Mouse (Mus musculus) hindbrain, postnatal 0 days (tissue): ENCODE results near the gene Adsl. TPM values are rescaled to one million over a fixed set of nuclear protein-coding genes. Genes with fewer than 3 reads are reported as not detected.

Experiments used
- ATAC-seq: fragments of 200-750 bp; cut with Nextera tagmentation; 2 replicates; pipeline ENCODE4 v1.8.0; 2017; ENCODE audit warnings: mild to moderate bottlenecking, moderate TSS enrichment, moderate library complexity
- DNase-seq: peaks from one replicate; pipeline ENCODE4 v3.0.0-alpha.2; 2015; ENCODE audit warnings: low spot score
- H3K27ac ChIP-seq: fragments of 300-500 bp; sonication (generic); 2 replicates; pipeline ENCODE4 v1.5.1; 2014; ENCODE audit warnings: mild to moderate bottlenecking
- H3K27me3 ChIP-seq: fragments of 300-500 bp; sonication (generic); 2 replicates; pipeline ENCODE4 v1.6.1; 2014; ENCODE audit warnings: low read length, mixed read lengths; ENCODE audit not compliant: insufficient read depth
- H3K36me3 ChIP-seq: fragments of 300-500 bp; sonication (generic); 2 replicates; pipeline ENCODE4 v1.6.1; 2014; ENCODE audit warnings: low read length, mixed read lengths; ENCODE audit not compliant: insufficient read depth
- H3K4me1 ChIP-seq: fragments of 300-500 bp; sonication (generic); 2 replicates; pipeline ENCODE4 v1.6.1; 2014; ENCODE audit warnings: antibody characterized with exemption, low read length, mixed read lengths; ENCODE audit not compliant: insufficient read depth
- H3K4me2 ChIP-seq: fragments of 300-500 bp; sonication (generic); 2 replicates; pipeline ENCODE4 v1.6.1; 2014; ENCODE audit warnings: low read depth, mild to moderate bottlenecking, low read length, moderate library complexity, mixed read lengths
- H3K4me3 ChIP-seq: fragments of 300-500 bp; sonication (generic); 2 replicates; pipeline ENCODE4 v1.5.1; 2014; ENCODE audit warnings: low read length
- H3K9ac ChIP-seq: fragments of 300-500 bp; sonication (generic); replicated peaks from 2 replicates; pipeline ENCODE4 v1.6.1; 2014; ENCODE audit warnings: mild to moderate bottlenecking, low read length, moderate library complexity, mixed read lengths
- H3K9me3 ChIP-seq: fragments of 300-500 bp; sonication (generic); 2 replicates; pipeline ENCODE4 v1.6.1; 2016; ENCODE audit warnings: low read length, mixed read lengths
- CTCF ChIP-seq: IDR thresholded peaks from 2 replicates; pipeline ENCODE4 v1.5.1; 2016; ENCODE audit warnings: antibody characterized with exemption, control low read depth, low read depth
- WGBS: fragments of 180-500 bp; shearing (Covaris S2); extraction: QIAGEN DNeasy Blood & Tissue Kit; methylation state at CpG from one replicate; pipeline ENCODE4 v1.1.7; 2014; 5-methylcytosine and 5-hydroxymethylcytosine counted together
- polyA plus RNA-seq: library from polyadenylated mRNA; unstranded; fragments of >200 nt; fragmentation: Nextera tagmentation; extraction: Ambion mirVana; gene quantifications from 2 replicates; pipeline ENCODE4 v1.2.1, GENCODE M21; 2015
- total RNA-seq: library from RNA; depleted of rRNA; stranded (reverse); fragments of >200 nt; gene quantifications from 2 replicates; pipeline ENCODE4 v1.2.3, GENCODE M21; 2014

Adsl gene
- total and polyA plus RNA-seq, 2 experiments from 2014 or later, result 77.6 to 96.3 TPM

DNA sequence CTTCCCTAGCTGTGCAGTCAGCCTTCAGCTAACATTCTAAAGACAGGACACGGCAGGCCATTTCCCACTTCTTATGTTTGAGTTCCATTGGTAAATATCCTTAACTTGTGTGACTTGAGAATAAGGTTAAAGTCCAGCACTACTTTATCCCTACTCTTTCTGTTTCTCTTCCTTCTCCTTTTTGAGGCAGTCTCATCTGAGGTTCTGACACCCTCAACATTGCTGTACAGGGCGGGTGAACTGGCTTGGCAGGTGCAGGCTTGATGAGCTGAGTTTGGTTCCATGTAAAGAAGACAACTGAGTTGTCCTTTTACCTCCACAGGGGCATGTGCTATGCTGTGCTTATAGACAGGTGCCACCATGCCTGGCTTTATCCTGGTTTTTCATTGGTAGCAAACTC is 35.0 kb downstream of the Adsl start:
- H3K4me2 ChIP-seq, result no peak overlapping the region
- WGBS, result 88% methylated on average over 2 of the region's 2 CpGs
- no peaks in the 10 kb centered on the region for H3K36me3 ChIP-seq

DNA sequence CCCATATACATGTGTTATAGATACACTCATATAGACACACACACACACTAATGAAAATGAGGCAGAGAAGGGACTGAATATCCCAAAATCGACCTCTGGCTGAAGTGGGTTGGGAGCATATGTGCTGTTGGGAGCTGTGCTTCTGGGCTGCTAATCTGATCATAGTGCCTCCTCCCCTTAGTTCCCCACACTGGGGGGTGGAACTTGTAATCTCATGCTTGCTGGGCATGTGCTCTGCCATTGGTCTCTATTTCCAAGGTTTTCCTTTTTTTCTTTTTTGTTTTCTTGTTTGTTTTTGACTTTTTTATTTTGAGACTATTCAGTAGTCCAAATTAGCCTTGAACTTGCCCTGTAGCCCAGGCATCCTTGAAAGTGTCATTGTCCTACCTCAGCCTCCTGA is 40.0 kb downstream of the Adsl start:
- DNase-seq (no peak), ATAC-seq (no peak)
- H3K36me3 ChIP-seq, result no peaks in the 10 kb centered on the region
- no peaks in the 10 kb centered on the region for H3K27me3 ChIP-seq
- no peak for TF ChIP-seq CTCF
- no peak overlapping the region for H3K9ac ChIP-seq
- H3K27ac ChIP-seq, result no peak overlapping the region
- no peaks in the 10 kb centered on the region for H3K4me1 ChIP-seq
- H3K4me3 ChIP-seq, result no peak overlapping the region
- H3K4me2 ChIP-seq, result no peak overlapping the region
- WGBS, result 52% methylated on average over 1 of the region's 1 CpGs
- H3K9me3 ChIP-seq, result no peaks in the 10 kb centered on the region

More for the DNA sequence above, 35.0 kb downstream of the Adsl start:
- Histone ChIP-seq H3K4me1 (peaks cover 8% of the 10 kb centered on the region; the same call in 1 of the 2 replicates), H3K27me3 (no peaks in the 10 kb centered on the region), H3K9me3 (no peaks in the 10 kb centered on the region), H3K9ac (no peak overlapping the region), H3K27ac (no peak overlapping the region), H3K4me3 (no peak overlapping the region)
- DNase-seq, result no peak
- no peak for TF ChIP-seq CTCF
- ATAC-seq, result no peak

DNA sequence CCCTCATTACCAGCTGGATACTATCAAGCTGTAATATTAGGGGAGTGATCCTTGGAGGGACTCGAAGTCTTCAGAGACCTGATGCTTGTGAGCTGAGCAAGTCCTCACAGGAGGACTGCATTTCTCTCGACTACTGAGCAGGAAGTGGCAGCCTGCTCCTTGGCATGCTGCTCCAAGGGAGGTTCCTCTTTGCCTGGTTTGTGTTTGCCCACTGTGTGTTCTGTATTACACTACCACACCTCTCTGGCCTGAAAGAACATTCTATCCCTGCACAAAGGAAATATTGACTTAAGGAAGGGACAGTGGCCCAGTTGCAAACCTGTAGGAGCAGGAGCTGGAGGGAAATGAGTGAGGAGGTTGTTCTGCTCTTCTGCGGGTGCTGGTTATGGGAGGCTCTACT is 41.4 kb downstream of the Adsl start:
- ATAC-seq (no peak), DNase-seq (no peak)
- no peak for TF ChIP-seq CTCF
- 69% methylated on average over 3 of the region's 3 CpGs for WGBS
- Histone ChIP-seq H3K27ac (no peak overlapping the region), H3K9ac (no peak overlapping the region), H3K9me3 (no peaks in the 10 kb centered on the region), H3K4me1 (no peaks in the 10 kb centered on the region), H3K27me3 (no peaks in the 10 kb centered on the region), H3K4me2 (no peak overlapping the region), H3K36me3 (no peaks in the 10 kb centered on the region), H3K4me3 (no peak overlapping the region)

DNA sequence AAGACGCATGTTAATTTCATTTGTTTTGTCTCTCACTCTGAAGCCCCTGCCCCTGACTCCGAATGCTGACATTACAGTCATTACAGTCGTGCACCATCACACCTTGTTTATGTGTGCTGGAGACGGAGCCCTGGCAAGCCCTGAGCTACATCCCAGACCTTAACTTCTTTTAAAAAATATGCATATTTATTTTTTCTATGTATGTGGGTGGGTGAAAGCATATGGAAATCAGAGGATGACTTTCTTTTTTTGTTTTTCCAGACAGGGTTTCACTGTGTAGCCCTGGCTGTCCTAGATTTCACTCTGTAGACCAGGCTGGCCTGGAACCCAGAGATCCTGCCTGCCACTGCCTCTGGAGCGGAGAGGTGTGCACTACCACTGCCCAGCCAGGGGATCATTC is 46.7 kb downstream of the Adsl start:
- Histone ChIP-seq H3K4me2 (no peak overlapping the region), H3K9ac (no peak overlapping the region), H3K4me1 (no peaks in the 10 kb centered on the region), H3K27ac (no peak overlapping the region), H3K4me3 (no peak overlapping the region), H3K9me3 (no peaks in the 10 kb centered on the region), H3K27me3 (no peaks in the 10 kb centered on the region), H3K36me3 (no peaks in the 10 kb centered on the region)
- DNase-seq (no peak), ATAC-seq (no peak)
- no peak for TF ChIP-seq CTCF
- WGBS, result 89% methylated on average over 5 of the region's 5 CpGs

DNA sequence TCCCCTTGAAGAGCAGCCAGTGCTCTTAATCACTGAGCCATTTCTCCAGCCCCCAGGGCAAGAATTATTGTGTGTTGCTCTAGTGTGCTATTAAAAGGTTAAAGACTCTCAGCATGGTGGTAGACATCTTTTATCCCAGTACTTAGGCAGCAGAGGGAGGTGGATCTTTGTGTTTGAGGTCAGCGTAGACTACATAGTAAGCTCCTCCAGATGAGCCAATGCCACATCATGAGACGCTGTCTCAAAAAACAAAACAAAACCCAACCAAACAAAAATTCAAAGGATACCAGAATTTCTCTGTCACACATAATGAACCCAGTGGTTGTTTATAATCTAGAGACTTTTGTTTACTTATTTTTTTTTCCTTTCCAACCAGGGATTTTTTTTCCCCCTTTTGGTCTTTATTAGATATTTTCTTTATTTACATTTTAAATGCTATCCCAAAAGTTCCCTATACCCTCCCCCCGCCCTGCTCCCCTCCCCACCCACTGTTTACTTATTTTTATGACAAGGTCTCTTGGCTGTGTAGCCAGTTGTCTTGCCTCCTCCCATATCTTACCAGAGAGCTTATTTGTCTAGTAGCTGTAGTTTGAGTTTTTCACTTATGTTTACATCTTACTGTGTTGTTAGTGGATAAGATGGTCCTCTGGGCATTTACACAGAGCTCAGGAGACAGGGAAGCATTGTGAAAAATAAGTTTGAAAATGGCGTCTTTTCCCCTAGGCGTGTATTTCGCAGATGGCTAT is 48.0 kb downstream of the Adsl start:
- Histone ChIP-seq H3K27ac (no peak overlapping the region), H3K36me3 (no peaks in the 10 kb centered on the region), H3K9ac (no peak overlapping the region), H3K4me2 (no peak overlapping the region), H3K4me1 (no peaks in the 10 kb centered on the region), H3K9me3 (no peaks in the 10 kb centered on the region), H3K4me3 (no peak overlapping the region), H3K27me3 (no peaks in the 10 kb centered on the region)
- 79% methylated on average over 6 of the region's 6 CpGs for WGBS
- no peak for TF ChIP-seq CTCF
- ATAC-seq, result no peak
- no peak for DNase-seq

DNA sequence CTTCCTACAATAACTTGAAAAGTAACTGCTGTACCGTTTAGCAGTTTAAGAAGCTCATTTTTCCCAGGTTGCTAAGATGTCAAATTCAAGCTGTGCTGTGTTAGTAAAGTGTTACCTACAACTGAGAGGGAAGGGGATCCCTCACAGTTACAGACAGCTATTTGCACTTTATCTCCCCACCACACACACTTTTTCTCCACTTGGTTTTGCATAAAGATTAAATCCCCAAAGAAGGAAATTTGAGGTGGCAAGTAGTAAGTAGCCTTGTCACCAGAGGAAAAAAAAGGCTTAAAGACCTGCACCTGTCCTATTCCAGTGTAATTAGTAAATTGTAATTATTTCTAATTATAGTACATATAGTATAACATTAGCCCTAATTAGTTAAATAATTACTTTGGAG is 48.8 kb downstream of the Adsl start:
- Histone ChIP-seq H3K36me3 (no peaks in the 10 kb centered on the region), H3K9ac (no peak overlapping the region), H3K27ac (no peak overlapping the region), H3K9me3 (no peaks in the 10 kb centered on the region), H3K27me3 (no peaks in the 10 kb centered on the region), H3K4me1 (no peaks in the 10 kb centered on the region), H3K4me2 (no peak overlapping the region), H3K4me3 (no peak overlapping the region)
- DNase-seq (no peak), ATAC-seq (no peak)
- no peak for TF ChIP-seq CTCF
- WGBS, result 65% methylated on average over 1 of the region's 1 CpGs

DNA sequence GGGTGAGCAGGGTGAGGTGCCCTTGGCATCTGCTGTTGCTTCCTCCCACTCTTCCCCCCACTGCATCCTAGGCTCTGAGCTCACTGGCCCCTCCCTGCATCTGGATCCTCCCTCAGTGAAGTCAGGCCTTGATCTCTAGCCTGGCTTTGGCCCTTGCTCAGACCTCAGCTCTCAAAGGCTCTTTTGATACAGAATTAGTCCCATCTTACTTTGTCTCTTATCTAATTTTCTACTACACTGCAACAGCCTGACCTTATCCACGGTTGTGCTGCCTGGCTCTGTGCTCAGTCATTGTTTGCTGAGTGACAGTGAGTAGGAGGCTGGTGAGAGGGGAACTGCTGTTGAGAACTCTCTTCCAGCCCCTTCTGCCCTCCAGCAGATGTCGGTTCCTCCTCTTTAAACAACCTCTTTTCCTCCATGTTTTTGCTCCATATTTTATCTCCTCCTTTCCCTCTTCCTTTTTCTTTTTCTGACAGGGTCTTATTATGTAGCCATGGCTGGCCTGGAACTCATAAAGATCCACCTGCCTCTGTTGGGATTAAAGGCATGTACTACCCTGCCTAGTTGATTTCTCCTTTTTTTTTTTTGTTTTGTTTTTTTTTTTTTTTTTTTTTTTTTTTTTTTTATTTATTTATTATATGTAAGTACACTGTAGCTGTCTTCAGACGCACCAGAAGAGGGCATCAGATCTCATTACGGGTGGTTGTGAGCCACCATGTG is 52.3 kb downstream of the Adsl start:
- Histone ChIP-seq H3K9ac (no peak overlapping the region), H3K4me2 (no peak overlapping the region), H3K27ac (no peak overlapping the region), H3K9me3 (no peaks in the 10 kb centered on the region), H3K4me1 (no peaks in the 10 kb centered on the region), H3K4me3 (no peak overlapping the region), H3K36me3 (0 out of 2 replicates have a peak, but pooled peaks cover 5% of the 10 kb centered on the region), H3K27me3 (no peaks in the 10 kb centered on the region)
- 34% methylated on average over 2 of the region's 4 CpGs for WGBS
- TF ChIP-seq CTCF, result no peak
- no peak for ATAC-seq
- DNase-seq, result no peak
